Mouse (Mus musculus): Measurements from ENCODE around the gene Klk11. TPM values are rescaled to one million over a fixed set of nuclear protein-coding genes. Genes with fewer than 3 reads are reported as not detected.

The Klk11 gene
- polyA plus RNA-seq, 1 experiment from 2014 or later = not detected

GRCm38 (mm10) chr7:43775311-43776057 is 1.1 kb downstream of the Klk11 start:
- no peaks in the 10 kb centered on the region for H3K4me1 ChIP-seq (replicated peaks; ENCODE audit: control insufficient read depth, insufficient read depth, low read length)
- no peak overlapping the region for H3K4me2 ChIP-seq (ENCODE audit: low read length)
- H3K4me3 ChIP-seq (replicated peaks; ENCODE audit: low read length) = no peak overlapping the region
- H3K36me3 ChIP-seq (ENCODE audit: control insufficient read depth, insufficient read depth) = no peaks in the 10 kb centered on the region
- no peaks in the 10 kb centered on the region for H3K9me3 ChIP-seq (ENCODE audit: control insufficient read depth, low read length)
- no peak for ATAC-seq
- no peak overlapping the region for H3K27ac ChIP-seq (ENCODE audit: low read length)
- H3K9ac ChIP-seq (replicated peaks; ENCODE audit: low read depth, low read length) = no peak overlapping the region
- H3K27me3 ChIP-seq (replicated peaks; ENCODE audit: control insufficient read depth, insufficient read depth, low read length) = no peaks in the 10 kb centered on the region
- WGBS = 43% methylated on average over 7 of the region's 7 CpGs

GRCm38 (mm10) chr7:43776506-43776905 is 2.1 kb downstream of the Klk11 start:
- no peak overlapping the region for H3K9ac ChIP-seq (replicated peaks; ENCODE audit: low read depth, low read length)
- no peak for ATAC-seq
- H3K27me3 ChIP-seq (replicated peaks; ENCODE audit: control insufficient read depth, insufficient read depth, low read length) = no peaks in the 10 kb centered on the region
- H3K4me1 ChIP-seq (replicated peaks; ENCODE audit: control insufficient read depth, insufficient read depth, low read length) = no peaks in the 10 kb centered on the region
- no peak overlapping the region for H3K4me3 ChIP-seq (replicated peaks; ENCODE audit: low read length)
- H3K9me3 ChIP-seq (ENCODE audit: control insufficient read depth, low read length) = no peaks in the 10 kb centered on the region
- WGBS = 83% methylated on average over 5 of the region's 5 CpGs
- H3K4me2 ChIP-seq (ENCODE audit: low read length) = no peak overlapping the region
- H3K27ac ChIP-seq (ENCODE audit: low read length) = no peak overlapping the region
- H3K36me3 ChIP-seq (ENCODE audit: control insufficient read depth, insufficient read depth) = no peaks in the 10 kb centered on the region

GRCm38 (mm10) chr7:43777423-43777822 is 3.0 kb downstream of the Klk11 start:
- H3K27me3 ChIP-seq (replicated peaks; ENCODE audit: control insufficient read depth, insufficient read depth, low read length) = no peaks in the 10 kb centered on the region
- no peak overlapping the region for H3K9ac ChIP-seq (replicated peaks; ENCODE audit: low read depth, low read length)
- no peaks in the 10 kb centered on the region for H3K9me3 ChIP-seq (ENCODE audit: control insufficient read depth, low read length)
- no peak overlapping the region for H3K4me3 ChIP-seq (replicated peaks; ENCODE audit: low read length)
- H3K4me2 ChIP-seq (ENCODE audit: low read length) = no peak overlapping the region
- no peak for ATAC-seq
- no peaks in the 10 kb centered on the region for H3K36me3 ChIP-seq (ENCODE audit: control insufficient read depth, insufficient read depth)
- H3K27ac ChIP-seq (ENCODE audit: low read length) = no peak overlapping the region
- peaks cover 2% of the 10 kb centered on the region; the same call in 1 of the 2 replicates for H3K4me1 ChIP-seq (replicated peaks; ENCODE audit: control insufficient read depth, insufficient read depth, low read length)
- 87% methylated on average over 12 of the region's 12 CpGs for WGBS

- Histone ChIP-seq H3K4me3 (replicated peaks; ENCODE audit: low read length) (no peak overlapping the region), H3K4me1 (replicated peaks; ENCODE audit: control insufficient read depth, insufficient read depth, low read length) (peaks cover 5% of the 10 kb centered on the region; the same call in 1 of the 2 replicates), H3K27ac (ENCODE audit: low read length) (no peak overlapping the region), H3K27me3 (replicated peaks; ENCODE audit: control insufficient read depth, insufficient read depth, low read length) (no peaks in the 10 kb centered on the region), H3K4me2 (ENCODE audit: low read length) (no peak overlapping the region), H3K9ac (replicated peaks; ENCODE audit: low read depth, low read length) (no peak overlapping the region), H3K9me3 (ENCODE audit: control insufficient read depth, low read length) (no peaks in the 10 kb centered on the region), H3K36me3 (ENCODE audit: control insufficient read depth, insufficient read depth) (no peaks in the 10 kb centered on the region)
- ATAC-seq = no peak
- 92% methylated on average over 10 of the region's 10 CpGs for WGBS
These were observed 4.0 kb downstream of the Klk11 start for GRCm38 (mm10) chr7:43778176-43778970.

- WGBS = 72% methylated on average over 6 of the region's 6 CpGs
- ATAC-seq = no peak
- no peak overlapping the region for H3K9ac ChIP-seq (replicated peaks; ENCODE audit: low read depth, low read length)
- no peaks in the 10 kb centered on the region for H3K9me3 ChIP-seq (ENCODE audit: control insufficient read depth, low read length)
- H3K4me2 ChIP-seq (ENCODE audit: low read length) = no peak overlapping the region
- H3K4me3 ChIP-seq (replicated peaks; ENCODE audit: low read length) = no peak overlapping the region
- H3K36me3 ChIP-seq (ENCODE audit: control insufficient read depth, insufficient read depth) = no peaks in the 10 kb centered on the region
- no peak overlapping the region for H3K27ac ChIP-seq (ENCODE audit: low read length)
- no peaks in the 10 kb centered on the region for H3K27me3 ChIP-seq (replicated peaks; ENCODE audit: control insufficient read depth, insufficient read depth, low read length)
- H3K4me1 ChIP-seq (replicated peaks; ENCODE audit: control insufficient read depth, insufficient read depth, low read length) = peaks cover 5% of the 10 kb centered on the region; the same call in 1 of the 2 replicates
These were observed 5.8 kb downstream of the Klk11 start for GRCm38 (mm10) chr7:43780241-43780640.

- no peak within 1 kb of the TSS for H3K4me3 ChIP-seq (replicated peaks; ENCODE audit: low read length)
- H3K9me3 ChIP-seq (ENCODE audit: control insufficient read depth, low read length) = no peaks in the 10 kb centered on the region
- 49% methylated on average over 5 of the region's 5 CpGs for WGBS
- no peak within 1 kb of the TSS for H3K27ac ChIP-seq (ENCODE audit: low read length)
- no peak within 1 kb of the TSS for H3K9ac ChIP-seq (replicated peaks; ENCODE audit: low read depth, low read length)
- no peak within 1 kb of the TSS for H3K4me2 ChIP-seq (ENCODE audit: low read length)
- no peaks in the 10 kb centered on the region for H3K36me3 ChIP-seq (ENCODE audit: control insufficient read depth, insufficient read depth)
- H3K27me3 ChIP-seq (replicated peaks; ENCODE audit: control insufficient read depth, insufficient read depth, low read length) = no peaks in the 10 kb centered on the region
- ATAC-seq = no peak
- H3K4me1 ChIP-seq (replicated peaks; ENCODE audit: control insufficient read depth, insufficient read depth, low read length) = peaks cover 5% of the 10 kb centered on the region; the same call in 1 of the 2 replicates
These were observed 6.3 kb downstream of the Klk11 start, which contains the start of gene Klk10 for GRCm38 (mm10) chr7:43780746-43781145. Gene Klk10, plus strand, starts transcription at chr7:43781035.

- ATAC-seq = no peak
- peaks cover 5% of the 10 kb centered on the region; the same call in 1 of the 2 replicates for H3K4me1 ChIP-seq (replicated peaks; ENCODE audit: control insufficient read depth, insufficient read depth, low read length)
- H3K36me3 ChIP-seq (ENCODE audit: control insufficient read depth, insufficient read depth) = no peaks in the 10 kb centered on the region
- 87% methylated on average over 11 of the region's 11 CpGs for WGBS
- H3K27ac ChIP-seq (ENCODE audit: low read length) = no peak overlapping the region
- no peaks in the 10 kb centered on the region for H3K9me3 ChIP-seq (ENCODE audit: control insufficient read depth, low read length)
- H3K27me3 ChIP-seq (replicated peaks; ENCODE audit: control insufficient read depth, insufficient read depth, low read length) = no peaks in the 10 kb centered on the region
- H3K4me3 ChIP-seq (replicated peaks; ENCODE audit: low read length) = no peak overlapping the region
- no peak overlapping the region for H3K4me2 ChIP-seq (ENCODE audit: low read length)
- H3K9ac ChIP-seq (replicated peaks; ENCODE audit: low read depth, low read length) = no peak overlapping the region
These were observed 7.1 kb downstream of the Klk11 start for GRCm38 (mm10) chr7:43781541-43781940.

- peak; percentile 59 for ATAC-seq
- Histone ChIP-seq H3K9ac (replicated peaks; ENCODE audit: low read depth, low read length) (peak overlapping the region; percentile 30), H3K9me3 (ENCODE audit: control insufficient read depth, low read length) (no peaks in the 10 kb centered on the region), H3K27ac (ENCODE audit: low read length) (no peak overlapping the region), H3K27me3 (replicated peaks; ENCODE audit: control insufficient read depth, insufficient read depth, low read length) (no peaks in the 10 kb centered on the region), H3K4me3 (replicated peaks; ENCODE audit: low read length) (peak overlapping the region; percentile 19), H3K36me3 (ENCODE audit: control insufficient read depth, insufficient read depth) (no peaks in the 10 kb centered on the region), H3K4me1 (replicated peaks; ENCODE audit: control insufficient read depth, insufficient read depth, low read length) (peaks cover 5% of the 10 kb centered on the region; the same call in 1 of the 2 replicates), H3K4me2 (ENCODE audit: low read length) (peak overlapping the region; percentile 45)
- 7% methylated on average over 36 of the region's 36 CpGs for WGBS
These were observed 8.2 kb downstream of the Klk11 start for GRCm38 (mm10) chr7:43782275-43783265.
